Mouse (Mus musculus): Measurements from ENCODE around the gene Olfr381. TPM values are rescaled to one million over a fixed set of nuclear protein-coding genes. Genes with fewer than 3 reads are reported as not detected.
"Not testable (repeated sequence)": the region's sequence is repeated elsewhere in the genome, so short reads cannot be mapped to it uniquely, and the experiment has no call there.

Olfr381 gene
- polyA plus RNA-seq (2012; rRNA removed) = not detected in 2 replicates

DNA sequence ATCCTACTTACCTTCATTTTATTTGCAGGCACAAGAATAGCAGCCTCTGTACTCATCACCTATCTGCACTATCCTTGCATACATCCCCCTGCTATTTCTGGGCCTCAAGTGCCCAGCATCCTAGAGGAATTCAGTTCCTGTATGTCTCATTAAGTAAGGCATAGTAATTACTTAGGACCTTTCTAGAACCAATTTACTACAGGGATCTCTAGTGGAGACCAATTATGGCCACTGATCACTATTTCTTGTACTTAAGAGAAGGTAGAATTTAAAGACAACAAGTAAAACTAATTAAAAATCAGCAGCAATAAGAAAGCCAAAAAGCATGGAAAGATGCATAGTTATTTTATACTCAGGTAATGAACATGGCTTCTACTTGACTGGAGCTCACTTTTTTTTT is at the start of gene Olfr381:
TSS of gene Olfr381 (minus strand) at position 101 of the 400 bp plus-strand sequence.
- TF ChIP-seq CTCF (IDR thresholded peaks at IDR 0.05; ENCODE audit: borderline replicate concordance, insufficient read depth, low read depth, low read length) = no peak
- TF ChIP-seq POLR2A (IDR thresholded peaks at IDR 0.05; ENCODE audit: borderline replicate concordance, insufficient read depth, low read length) = no peak

GRCm38 (mm10) chr11:73528971-73529370 is 37.6 kb upstream of the Olfr381 start:
- WGBS = 86% methylated on average over 1 of the region's 1 CpGs
- H3K4me1 ChIP-seq (ENCODE audit: control insufficient read depth, insufficient read depth, low read length); H3K4me3 ChIP-seq (replicated peaks; ENCODE audit: insufficient read depth, low read depth, low read length); H3K27ac ChIP-seq (ENCODE audit: insufficient read depth, low read length); DNase-seq; H3K27me3 ChIP-seq (ENCODE audit: control insufficient read depth, insufficient read depth, low read length): not testable (repeated sequence)

More for the DNA sequence above, at the start of gene Olfr381:
- no peak within 1 kb of the TSS for H3K27ac ChIP-seq (ENCODE audit: insufficient read depth, low read length)
- H3K4me3 ChIP-seq (replicated peaks; ENCODE audit: insufficient read depth, low read depth, low read length) = no peak within 1 kb of the TSS
- no peak for DNase-seq
- no peaks in the 10 kb centered on the region for H3K27me3 ChIP-seq (ENCODE audit: control insufficient read depth, insufficient read depth, low read length)
- no peaks in the 10 kb centered on the region for H3K4me1 ChIP-seq (ENCODE audit: control insufficient read depth, insufficient read depth, low read length)

- Histone ChIP-seq H3K4me3 (replicated peaks; ENCODE audit: insufficient read depth, low read depth, low read length) (no peak within 1 kb of the TSS), H3K27ac (ENCODE audit: insufficient read depth, low read length) (no peak within 1 kb of the TSS), H3K4me1 (ENCODE audit: control insufficient read depth, insufficient read depth, low read length) (no peaks in the 10 kb centered on the region), H3K27me3 (ENCODE audit: control insufficient read depth, insufficient read depth, low read length) (no peaks in the 10 kb centered on the region)
- TF ChIP-seq POLR2A (IDR thresholded peaks at IDR 0.05; ENCODE audit: borderline replicate concordance, insufficient read depth, low read length) (no peak), CTCF (IDR thresholded peaks at IDR 0.05; ENCODE audit: borderline replicate concordance, insufficient read depth, low read depth, low read length) (no peak)
- no peak for DNase-seq
Measured at GRCm38 (mm10) chr11:73517097-73517496, 25.7 kb upstream of the Olfr381 start, which contains the start of gene Olfr382. TSS of gene Olfr382 (minus strand) at chr11:73517197.

GRCm38 (mm10) chr11:73457408-73457807 is 34.0 kb downstream of the Olfr381 start, which contains the start of gene Olfr380:
TSS of gene Olfr380 (minus strand) at chr11:73457508.
- Histone ChIP-seq H3K27ac (ENCODE audit: insufficient read depth, low read length) (no peak within 1 kb of the TSS), H3K4me3 (replicated peaks; ENCODE audit: insufficient read depth, low read depth, low read length) (no peak within 1 kb of the TSS), H3K4me1 (ENCODE audit: control insufficient read depth, insufficient read depth, low read length) (no peaks in the 10 kb centered on the region), H3K27me3 (ENCODE audit: control insufficient read depth, insufficient read depth, low read length) (no peaks in the 10 kb centered on the region)
- no peak for DNase-seq
- TF ChIP-seq CTCF (IDR thresholded peaks at IDR 0.05; ENCODE audit: borderline replicate concordance, insufficient read depth, low read depth, low read length) (no peak), POLR2A (IDR thresholded peaks at IDR 0.05; ENCODE audit: borderline replicate concordance, insufficient read depth, low read length) (no peak)
- WGBS = 92% methylated on average over 1 of the region's 1 CpGs

Other genes with a start within 250 kb of the Olfr381 start
- gene Trpv3, start 224.2 kb downstream of the Olfr381 start, polyA plus RNA-seq (2012; rRNA removed) = 0.19 and 0.46 TPM in 2 replicates
- 44.8 and 57.9 TPM in 2 replicates for gene Aspa, start 162.0 kb downstream of the Olfr381 start, polyA plus RNA-seq (2012; rRNA removed)
- not detected in 2 replicates for gene Gm49340, start 161.9 kb downstream of the Olfr381 start, polyA plus RNA-seq (2012; rRNA removed)
- gene Spata22, start 161.9 kb downstream of the Olfr381 start, polyA plus RNA-seq (2012; rRNA removed) = 0.08 and 0.22 TPM in 2 replicates
- gene Olfr20, start 140.8 kb downstream of the Olfr381 start, polyA plus RNA-seq (2012; rRNA removed) = not detected in 2 replicates
- not detected in 2 replicates for gene Olfr376, start 120.4 kb downstream of the Olfr381 start, polyA plus RNA-seq (2012; rRNA removed)
- not detected in 2 replicates for gene Olfr1, start 92.0 kb downstream of the Olfr381 start, polyA plus RNA-seq (2012; rRNA removed)
- not detected in 2 replicates for gene Olfr378, start 63.1 kb downstream of the Olfr381 start, polyA plus RNA-seq (2012; rRNA removed)
- not detected in 2 replicates for gene Olfr380, start 34.1 kb downstream of the Olfr381 start, polyA plus RNA-seq (2012; rRNA removed)
- not detected in 2 replicates for gene Olfr382, start 25.6 kb upstream of the Olfr381 start, polyA plus RNA-seq (2012; rRNA removed)
- gene Olfr385, start 101.4 kb upstream of the Olfr381 start, polyA plus RNA-seq (2012; rRNA removed) = not detected in 2 replicates
- gene Olfr384, start 107.0 kb upstream of the Olfr381 start, polyA plus RNA-seq (2012; rRNA removed) = not detected in 2 replicates
- gene Zfp735, start 197.2 kb upstream of the Olfr381 start, polyA plus RNA-seq (2012; rRNA removed) = not detected in 2 replicates

Data from cerebellum, adult 2 months (tissue).